Mouse (Mus musculus) myocyte (in vitro differentiated cells): Measurements from ENCODE around the gene Dpf2. TPM values are rescaled to one million over a fixed set of nuclear protein-coding genes. Genes with fewer than 3 reads are reported as not detected.
A peak's percentile ranks its signal among the peaks of the same experiment; 100 is the strongest.

Experiments
- H3K27me3 ChIP-seq: one replicate; pipeline ENCODE4 v1.6.1; 2011; ENCODE audit not compliant: control insufficient read depth, insufficient read depth, insufficient read length
- H3K36me3 ChIP-seq: one replicate; pipeline ENCODE4 v1.6.1; 2011; ENCODE audit not compliant: control insufficient read depth, insufficient read depth
- H3K4me2 ChIP-seq: one replicate; pipeline ENCODE4 v1.6.1; 2011; ENCODE audit warnings: low read depth, control low read depth
- H3K4me3 ChIP-seq: one replicate; pipeline ENCODE4 v1.5.1; 2011; ENCODE audit warnings: mild to moderate bottlenecking, control low read depth, moderate library complexity
- H3K79me2 ChIP-seq: one replicate; pipeline ENCODE4 v1.6.1; 2011; ENCODE audit not compliant: control insufficient read depth, insufficient read depth
- H3ac ChIP-seq: one replicate; pipeline ENCODE4 v1.6.1; 2011; ENCODE audit not compliant: control insufficient read depth, insufficient read length
- CEBPB ChIP-seq: IDR thresholded peaks from 2 replicates; pipeline ENCODE4 v1.6.1; 2011; ENCODE audit warnings: mild to moderate bottlenecking, moderate library complexity; ENCODE audit not compliant: poor library complexity, insufficient read depth, severe bottlenecking
- E2F4 ChIP-seq: IDR thresholded peaks from one replicate; pipeline ENCODE4 v1.6.1; 2011; ENCODE audit warnings: mild to moderate bottlenecking, control low read depth, moderate library complexity; ENCODE audit not compliant: insufficient read depth
- MAX ChIP-seq: IDR thresholded peaks from one replicate; pipeline ENCODE4 v1.6.1; 2011; ENCODE audit warnings: low read depth, mild to moderate bottlenecking, control low read depth
- MYOD1 ChIP-seq, 3 experiments: IDR thresholded peaks; one replicate each; pipeline ENCODE4 v1.6.1; 2011; ENCODE audit warnings: control low read depth in 2 of 3, low read depth in 2 of 3, mild to moderate bottlenecking in 2 of 3, moderate library complexity in 1 of 3; ENCODE audit not compliant: insufficient read length in 2 of 3, control insufficient read depth in 1 of 3
- MYOG ChIP-seq, 3 experiments: IDR thresholded peaks; one replicate each; pipeline ENCODE4 v1.6.1; 2011; ENCODE audit warnings: control low read depth in 2 of 3, low read depth in 2 of 3, mild to moderate bottlenecking in 2 of 3; ENCODE audit not compliant: insufficient read length in 2 of 3, control insufficient read depth in 1 of 3, insufficient read depth in 1 of 3
- POLR2A ChIP-seq: IDR thresholded peaks from one replicate; pipeline ENCODE4 v1.6.1; 2011; ENCODE audit warnings: low read depth, mild to moderate bottlenecking, control low read depth, moderate library complexity; ENCODE audit not compliant: insufficient read length
- POLR2AphosphoS2 ChIP-seq: IDR thresholded peaks from one replicate; pipeline ENCODE4 v1.6.1; 2011; ENCODE audit warnings: low read depth, control low read depth; ENCODE audit not compliant: insufficient read length
- REST ChIP-seq: IDR thresholded peaks from one replicate; pipeline ENCODE4 v1.6.1; 2011; ENCODE audit warnings: mild to moderate bottlenecking, control low read depth, moderate library complexity; ENCODE audit not compliant: insufficient read depth, insufficient read length
- SRF ChIP-seq: IDR thresholded peaks from one replicate; pipeline ENCODE4 v1.6.1; 2011; ENCODE audit warnings: low read depth; ENCODE audit not compliant: control insufficient read depth, insufficient read length
- TCF12 ChIP-seq: IDR thresholded peaks from one replicate; pipeline ENCODE4 v1.6.1; 2011; ENCODE audit warnings: mild to moderate bottlenecking, control low read depth; ENCODE audit not compliant: poor library complexity, insufficient read depth, severe bottlenecking
- TCF3 ChIP-seq: IDR thresholded peaks from one replicate; pipeline ENCODE4 v1.6.1; 2011; ENCODE audit warnings: low read depth, control low read depth; ENCODE audit not compliant: insufficient read length
- USF1 ChIP-seq: IDR thresholded peaks from one replicate; pipeline ENCODE4 v1.6.1; 2011; ENCODE audit warnings: low read depth, mild to moderate bottlenecking, control low read depth, moderate library complexity
- polyA plus RNA-seq: library from polyadenylated mRNA; unstranded; fragments of >200 nt; fragmentation: generic; extraction: Trizol; gene quantifications from one replicate; pipeline ENCODE4 v1.2.1, GENCODE M21; 2012; ENCODE audit warnings: missing spikeins

Gene Dpf2
- polyA plus RNA-seq, 1 experiment, result 78.5 TPM

GRCm38 (mm10) chr19:5928546-5928945 lies 15.7 kb upstream of the Dpf2 start:
- Histone ChIP-seq H3K4me2 (no peak overlapping the region), H3ac (no peak overlapping the region), H3K36me3 (no peaks in the 10 kb centered on the region), H3K4me3 (no peak overlapping the region), H3K27me3 (no peaks in the 10 kb centered on the region), H3K79me2 (no peaks in the 10 kb centered on the region)
- TF ChIP-seq E2F4 (no peak), TCF3 (no peak), POLR2AphosphoS2 (no peak), POLR2A (no peak), MYOD1 (IDR thresholded peaks at IDR 0.05; ENCODE audit: control insufficient read depth in 1 of 3, insufficient read length in 2 of 3, low read depth in 2 of 3) (no peak), SRF (no peak), USF1 (no peak), MAX (no peak), CEBPB (no peak), REST (no peak), TCF12 (no peak), MYOG (IDR thresholded peaks at IDR 0.05; ENCODE audit: control insufficient read depth in 1 of 3, insufficient read depth in 1 of 3, insufficient read length in 2 of 3, low read depth in 2 of 3) (no peak)

GRCm38 (mm10) chr19:5928104-5928503 lies 15.3 kb upstream of the Dpf2 start:
- no peaks in the 10 kb centered on the region for H3K79me2 ChIP-seq
- TF ChIP-seq MAX (no peak), TCF3 (peak; percentile 5), TCF12 (no peak), MYOG (IDR thresholded peaks at IDR 0.05; ENCODE audit: control insufficient read depth in 1 of 3, insufficient read depth in 1 of 3, insufficient read length in 2 of 3, low read depth in 2 of 3) (peak in 2 of 3 experiments; percentile 38 to 79), E2F4 (no peak), POLR2AphosphoS2 (no peak), USF1 (no peak), MYOD1 (IDR thresholded peaks at IDR 0.05; ENCODE audit: control insufficient read depth in 1 of 3, insufficient read length in 2 of 3, low read depth in 2 of 3) (peak in 2 of 3 experiments; percentile 58 to 64), CEBPB (no peak), POLR2A (no peak), SRF (no peak), REST (no peak)
- no peaks in the 10 kb centered on the region for H3K36me3 ChIP-seq
- no peak overlapping the region for H3ac ChIP-seq
- H3K27me3 ChIP-seq, result no peaks in the 10 kb centered on the region
- no peak overlapping the region for H3K4me2 ChIP-seq
- no peak overlapping the region for H3K4me3 ChIP-seq

GRCm38 (mm10) chr19:5927532-5927931 lies 14.7 kb upstream of the Dpf2 start:
- no peaks in the 10 kb centered on the region for H3K79me2 ChIP-seq

GRCm38 (mm10) chr19:5927026-5927425 lies 14.2 kb upstream of the Dpf2 start:
- Histone ChIP-seq H3K4me3 (no peak overlapping the region), H3K79me2 (peaks cover 4% of the 10 kb centered on the region), H3ac (no peak overlapping the region), H3K4me2 (no peak overlapping the region), H3K36me3 (no peaks in the 10 kb centered on the region), H3K27me3 (no peaks in the 10 kb centered on the region)
- no peak for TF ChIP-seq MAX
- no peak for TF ChIP-seq TCF3
- TF ChIP-seq REST, result no peak
- TF ChIP-seq MYOG (IDR thresholded peaks at IDR 0.05; ENCODE audit: control insufficient read depth in 1 of 3, insufficient read depth in 1 of 3, insufficient read length in 2 of 3, low read depth in 2 of 3), result no peak
- TF ChIP-seq USF1, result no peak
- TF ChIP-seq POLR2A, result no peak
- TF ChIP-seq CEBPB, result no peak
- no peak for TF ChIP-seq E2F4
- no peak for TF ChIP-seq MYOD1 (IDR thresholded peaks at IDR 0.05; ENCODE audit: control insufficient read depth in 1 of 3, insufficient read length in 2 of 3, low read depth in 2 of 3)
- TF ChIP-seq POLR2AphosphoS2, result no peak
- no peak for TF ChIP-seq TCF12
- no peak for TF ChIP-seq SRF

More at GRCm38 (mm10) chr19:5927532-5927931, 14.7 kb upstream of the Dpf2 start:
- no peaks in the 10 kb centered on the region for H3K36me3 ChIP-seq
- H3K4me3 ChIP-seq, result no peak overlapping the region
- no peaks in the 10 kb centered on the region for H3K27me3 ChIP-seq
- TF ChIP-seq REST, result no peak
- TF ChIP-seq TCF3, result no peak
- no peak for TF ChIP-seq POLR2AphosphoS2
- no peak for TF ChIP-seq TCF12
- TF ChIP-seq MYOG (IDR thresholded peaks at IDR 0.05; ENCODE audit: control insufficient read depth in 1 of 3, insufficient read depth in 1 of 3, insufficient read length in 2 of 3, low read depth in 2 of 3), result no peak
- no peak for TF ChIP-seq CEBPB
- TF ChIP-seq USF1, result no peak
- TF ChIP-seq MAX, result no peak
- TF ChIP-seq E2F4, result no peak
- TF ChIP-seq MYOD1 (IDR thresholded peaks at IDR 0.05; ENCODE audit: control insufficient read depth in 1 of 3, insufficient read length in 2 of 3, low read depth in 2 of 3), result no peak
- no peak for TF ChIP-seq SRF
- no peak for TF ChIP-seq POLR2A
- H3ac ChIP-seq, result no peak overlapping the region
- H3K4me2 ChIP-seq, result no peak overlapping the region
